Mouse (Mus musculus) forebrain, embryonic 11.5 days (tissue): ENCODE measurements at regions not wholly inside any gene's neighbourhood (a gene's known extent, or its start where the extent isn't known, plus 50 kb on each side); places are given as distances from the start of the nearest gene placed in this dataset.
A peak's percentile ranks its signal among the peaks of the same experiment; 100 is the strongest.

ENCODE experiments used
- ATAC-seq: fragments of 200-750 bp; cut with Nextera tagmentation; replicated peaks from 2 replicates; pipeline ENCODE4 v1.8.0; 2017; ENCODE audit warnings: moderate TSS enrichment; ENCODE audit not compliant: low FRiP score
- DNase-seq: peaks from one replicate; pipeline ENCODE4 v3.0.0-alpha.2; 2017; ENCODE audit warnings: low spot score
- H3K27ac ChIP-seq: fragments of 300-500 bp; sonication (generic); 2 replicates; pipeline ENCODE4 v1.5.1; 2014; ENCODE audit warnings: low read depth, low read length
- H3K27me3 ChIP-seq: fragments of 300-500 bp; sonication (generic); 2 replicates; pipeline ENCODE4 v1.6.1; 2014; ENCODE audit warnings: mild to moderate bottlenecking, low read length, mixed read lengths; ENCODE audit not compliant: control insufficient read depth, insufficient read depth
- H3K36me3 ChIP-seq: fragments of 300-500 bp; sonication (generic); 2 replicates; pipeline ENCODE4 v1.6.1; 2014; ENCODE audit warnings: mild to moderate bottlenecking, low read length, moderate library complexity, mixed read lengths; ENCODE audit not compliant: control insufficient read depth, insufficient read depth
- H3K4me1 ChIP-seq: fragments of 300-500 bp; sonication (generic); replicated peaks from 2 replicates; pipeline ENCODE4 v1.6.1; 2014; ENCODE audit warnings: low read length, mixed read lengths; ENCODE audit not compliant: control insufficient read depth, insufficient read depth
- H3K4me2 ChIP-seq: fragments of 300-500 bp; sonication (generic); 2 replicates; pipeline ENCODE4 v1.6.1; 2014; ENCODE audit warnings: low read depth, mild to moderate bottlenecking, low read length, moderate library complexity, mixed read lengths; ENCODE audit not compliant: severe bottlenecking
- H3K4me3 ChIP-seq: fragments of 300-500 bp; sonication (generic); 2 replicates; pipeline ENCODE4 v1.5.1; 2014; ENCODE audit warnings: low read depth, low read length
- H3K9ac ChIP-seq: fragments of 300-500 bp; sonication (generic); 2 replicates; pipeline ENCODE4 v1.6.1; 2014; ENCODE audit warnings: low read length
- H3K9me3 ChIP-seq: fragments of 300-500 bp; sonication (generic); 2 replicates; pipeline ENCODE4 v1.6.1; 2016; ENCODE audit warnings: low read length, mixed read lengths; ENCODE audit not compliant: control insufficient read depth
- WGBS: fragments of 180-500 bp; shearing (Covaris S2); extraction: QIAGEN DNeasy Blood & Tissue Kit; methylation state at CpG from one replicate; pipeline ENCODE4 v1.1.7; 2014; 5-methylcytosine and 5-hydroxymethylcytosine counted together

- 13% methylated on average over 1 of the region's 1 CpGs for WGBS
- no peaks in the 10 kb centered on the region for H3K36me3 ChIP-seq
- ATAC-seq: no peak
- H3K4me1 ChIP-seq: no peaks in the 10 kb centered on the region
- H3K4me3 ChIP-seq: no peak overlapping the region
- no peak overlapping the region for H3K27ac ChIP-seq
- H3K4me2 ChIP-seq: no peak overlapping the region
- H3K9ac ChIP-seq: no peak overlapping the region
- no peak for DNase-seq
- H3K27me3 ChIP-seq: no peaks in the 10 kb centered on the region
- no peaks in the 10 kb centered on the region for H3K9me3 ChIP-seq
These were observed 137.1 kb downstream of the Sh3bp4 start for GRCm38 (mm10) chr1:89207306-89207705.

DNA sequence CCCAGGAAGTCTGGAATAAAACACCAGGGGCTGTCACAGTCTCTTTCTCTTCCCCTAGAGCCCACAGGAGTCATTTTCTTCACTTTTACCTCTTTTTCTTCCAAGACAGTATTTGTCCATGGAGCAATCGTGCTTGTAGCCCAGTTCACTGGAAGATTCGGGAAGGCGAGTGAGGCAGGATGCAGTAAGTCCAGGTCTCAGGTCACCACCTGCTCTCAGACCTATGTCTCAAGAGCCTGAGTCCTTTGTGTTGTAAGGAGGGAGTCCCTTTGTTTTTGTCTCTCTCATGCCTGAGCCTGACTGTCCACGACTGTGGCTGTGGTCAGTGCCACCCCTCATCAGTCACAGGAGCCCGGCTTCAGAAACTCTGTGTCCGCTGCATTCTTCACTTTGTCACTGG lies 140.9 kb downstream of the Sh3bp4 start:
- H3K27ac ChIP-seq: no peak overlapping the region
- 85% methylated on average over 6 of the region's 6 CpGs for WGBS

DNA sequence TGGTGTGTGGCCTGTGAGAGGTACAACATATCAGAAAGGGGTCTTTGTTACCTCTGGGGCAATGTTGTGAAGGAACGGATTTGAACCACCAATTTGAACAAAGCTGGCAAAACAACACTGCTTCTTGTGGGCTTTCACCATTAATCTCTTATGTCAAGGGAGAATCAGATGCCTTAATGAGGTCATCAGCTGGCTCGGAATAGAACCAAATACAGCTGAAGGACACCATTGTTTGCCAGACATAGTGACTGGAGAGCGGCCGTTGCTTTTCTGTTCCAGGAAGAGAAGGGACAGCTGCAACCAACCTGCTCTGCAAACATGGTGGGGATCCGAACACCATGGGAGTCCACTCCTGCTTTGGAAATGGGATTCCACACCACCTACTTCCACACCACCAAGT lies 158.2 kb downstream of the Sh3bp4 start:
- Histone ChIP-seq H3K27me3 (no peaks in the 10 kb centered on the region), H3K4me3 (no peak overlapping the region), H3K4me1 (no peaks in the 10 kb centered on the region), H3K27ac (no peak overlapping the region), H3K4me2 (no peak overlapping the region), H3K9me3 (no peaks in the 10 kb centered on the region), H3K9ac (no peak overlapping the region), H3K36me3 (no peaks in the 10 kb centered on the region)
- 60% methylated on average over 5 of the region's 5 CpGs for WGBS
- ATAC-seq: no peak
- DNase-seq: no peak

More for the DNA sequence above, 140.9 kb downstream of the Sh3bp4 start:
- no peak overlapping the region for H3K9ac ChIP-seq
- no peaks in the 10 kb centered on the region for H3K9me3 ChIP-seq
- H3K4me2 ChIP-seq: no peak overlapping the region
- no peaks in the 10 kb centered on the region for H3K36me3 ChIP-seq
- no peaks in the 10 kb centered on the region for H3K27me3 ChIP-seq
- no peak overlapping the region for H3K4me3 ChIP-seq
- ATAC-seq (no peak), DNase-seq (no peak)
- no peaks in the 10 kb centered on the region for H3K4me1 ChIP-seq

GRCm38 (mm10) chr1:89231756-89232155 lies 161.5 kb downstream of the Sh3bp4 start:
- WGBS: 90% methylated on average over 6 of the region's 6 CpGs
- ATAC-seq (no peak), DNase-seq (no peak)
- Histone ChIP-seq H3K9me3 (no peaks in the 10 kb centered on the region), H3K36me3 (no peaks in the 10 kb centered on the region), H3K4me1 (no peaks in the 10 kb centered on the region; the same call in 1 of the 2 replicates), H3K27ac (no peak overlapping the region), H3K27me3 (no peaks in the 10 kb centered on the region), H3K4me3 (no peak overlapping the region), H3K4me2 (no peak overlapping the region), H3K9ac (no peak overlapping the region)

- ATAC-seq: no peak
- WGBS: 82% methylated on average over 5 of the region's 5 CpGs
- DNase-seq: no peak
- H3K9ac ChIP-seq: no peak overlapping the region
- H3K27me3 ChIP-seq: no peaks in the 10 kb centered on the region
- H3K4me1 ChIP-seq: no peaks in the 10 kb centered on the region; the same call in 1 of the 2 replicates
- no peaks in the 10 kb centered on the region for H3K36me3 ChIP-seq
- H3K9me3 ChIP-seq: no peaks in the 10 kb centered on the region
- H3K27ac ChIP-seq: no peak overlapping the region
- H3K4me3 ChIP-seq: no peak overlapping the region
- no peak overlapping the region for H3K4me2 ChIP-seq
These were observed 162.2 kb downstream of the Sh3bp4 start for GRCm38 (mm10) chr1:89232391-89232790.

GRCm38 (mm10) chr1:89234895-89235294 lies 164.7 kb downstream of the Sh3bp4 start:
- Histone ChIP-seq H3K9me3 (no peaks in the 10 kb centered on the region), H3K36me3 (no peaks in the 10 kb centered on the region), H3K27ac (no peak overlapping the region), H3K4me3 (no peak overlapping the region), H3K27me3 (no peaks in the 10 kb centered on the region), H3K4me2 (no peak overlapping the region), H3K4me1 (no peaks in the 10 kb centered on the region; the same call in 1 of the 2 replicates), H3K9ac (no peak overlapping the region)
- 78% methylated on average over 8 of the region's 8 CpGs for WGBS
- ATAC-seq (no peak), DNase-seq (no peak)

- Histone ChIP-seq H3K4me3 (no peak overlapping the region), H3K36me3 (no peaks in the 10 kb centered on the region), H3K4me2 (no peak overlapping the region), H3K9me3 (no peaks in the 10 kb centered on the region), H3K27me3 (no peaks in the 10 kb centered on the region), H3K9ac (no peak overlapping the region), H3K4me1 (no peaks in the 10 kb centered on the region; the same call in 1 of the 2 replicates), H3K27ac (no peak overlapping the region)
- 51% methylated on average over 3 of the region's 3 CpGs for WGBS
- peak; percentile 72 for DNase-seq
- ATAC-seq: 0 out of 2 replicates have a peak, but pooled peaks have one; percentile 42
These were observed 165.1 kb downstream of the Sh3bp4 start for GRCm38 (mm10) chr1:89235296-89235695.

- no peak for ATAC-seq
- DNase-seq: no peak
- H3K27me3 ChIP-seq: no peaks in the 10 kb centered on the region
- no peak overlapping the region for H3K4me2 ChIP-seq
- no peaks in the 10 kb centered on the region; the same call in 1 of the 2 replicates for H3K4me1 ChIP-seq
- H3K9me3 ChIP-seq: no peaks in the 10 kb centered on the region
- no peak overlapping the region for H3K4me3 ChIP-seq
- 73% methylated on average over 5 of the region's 5 CpGs for WGBS
- H3K27ac ChIP-seq: no peak overlapping the region
- no peak overlapping the region for H3K9ac ChIP-seq
- H3K36me3 ChIP-seq: no peaks in the 10 kb centered on the region
These were observed 167.5 kb downstream of the Sh3bp4 start for GRCm38 (mm10) chr1:89237696-89238095.

GRCm38 (mm10) chr1:89244598-89244997 lies 174.4 kb downstream of the Sh3bp4 start:
- Histone ChIP-seq H3K27me3 (no peaks in the 10 kb centered on the region), H3K9ac (no peak overlapping the region), H3K4me3 (no peak overlapping the region), H3K4me2 (no peak overlapping the region), H3K9me3 (no peaks in the 10 kb centered on the region), H3K4me1 (no peaks in the 10 kb centered on the region), H3K27ac (no peak overlapping the region), H3K36me3 (no peaks in the 10 kb centered on the region)
- 91% methylated on average over 8 of the region's 8 CpGs for WGBS
- ATAC-seq: no peak
- DNase-seq: no peak
